Mouse (Mus musculus): ENCODE measurements at regions not wholly inside any gene's neighbourhood (a gene's known extent, or its start where the extent isn't known, plus 50 kb on each side); places are given as distances from the start of the nearest gene placed in this dataset.
A peak's percentile ranks its signal among the peaks of the same experiment; 100 is the strongest.

DNA sequence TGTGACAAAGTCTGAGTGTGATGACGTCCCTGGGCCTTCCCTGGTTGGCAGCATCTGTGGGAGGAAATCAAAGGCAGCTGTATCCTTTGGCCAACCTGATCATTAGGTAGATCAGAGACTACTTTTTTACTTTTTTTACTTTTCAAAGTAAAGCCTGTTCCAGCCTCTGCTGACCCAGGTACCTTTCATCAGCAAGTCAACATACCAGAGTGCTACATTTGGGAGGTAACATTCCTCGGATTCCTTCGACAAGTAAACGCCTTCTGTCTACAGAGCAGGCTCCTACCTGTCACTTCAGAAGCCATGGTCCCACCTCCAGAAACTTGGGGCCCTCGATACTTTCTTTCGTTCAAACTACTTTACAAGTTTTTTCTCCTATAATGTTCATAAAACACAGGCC lies 110.0 kb downstream of the Tmem17 start:
- H3K9ac ChIP-seq (replicated peaks), result no peak overlapping the region
- H3K36me3 ChIP-seq (replicated peaks; ENCODE audit: insufficient read depth, low read length), result no peaks in the 10 kb centered on the region
- no peaks in the 10 kb centered on the region for H3K27me3 ChIP-seq (ENCODE audit: insufficient read depth, low read length)
- no peak overlapping the region for H3K4me3 ChIP-seq (ENCODE audit: low read depth, low read length)
- H3K4me2 ChIP-seq (ENCODE audit: low read depth, low read length), result no peak overlapping the region
- WGBS (ENCODE audit: insufficient replicate concordance), result 55% methylated on average over 6 of the region's 6 CpGs
- no peak for DNase-seq
- H3K9me3 ChIP-seq (ENCODE audit: low read length), result no peaks in the 10 kb centered on the region
- no peak for ATAC-seq
- no peak for TF ChIP-seq EP300 (IDR thresholded peaks at IDR 0.05; ENCODE audit: low read depth)
- TF ChIP-seq CTCF (IDR thresholded peaks at IDR 0.05; ENCODE audit: low read depth), result no peak
- H3K27ac ChIP-seq (ENCODE audit: low read depth), result no peak overlapping the region
- H3K4me1 ChIP-seq (ENCODE audit: insufficient read depth), result 0 out of 2 replicates have a peak, but pooled peaks cover 4% of the 10 kb centered on the region

GRCm38 (mm10) chr11:22622496-22622997 lies 110.7 kb downstream of the Tmem17 start:
- WGBS (ENCODE audit: insufficient replicate concordance), result 42% methylated on average over 8 of the region's 8 CpGs
- Histone ChIP-seq H3K9ac (replicated peaks) (no peak overlapping the region), H3K4me3 (ENCODE audit: low read depth, low read length) (no peak overlapping the region), H3K4me2 (ENCODE audit: low read depth, low read length) (no peak overlapping the region), H3K27ac (ENCODE audit: low read depth) (no peak overlapping the region), H3K36me3 (replicated peaks; ENCODE audit: insufficient read depth, low read length) (no peaks in the 10 kb centered on the region), H3K9me3 (ENCODE audit: low read length) (no peaks in the 10 kb centered on the region), H3K27me3 (ENCODE audit: insufficient read depth, low read length) (no peaks in the 10 kb centered on the region), H3K4me1 (ENCODE audit: insufficient read depth) (no peaks in the 10 kb centered on the region)
- ATAC-seq (no peak), DNase-seq (no peak)
- TF ChIP-seq EP300 (IDR thresholded peaks at IDR 0.05; ENCODE audit: low read depth), result no peak
- TF ChIP-seq CTCF (IDR thresholded peaks at IDR 0.05; ENCODE audit: low read depth), result no peak

GRCm38 (mm10) chr11:22626407-22626806 lies 114.5 kb downstream of the Tmem17 start:
- no peak for ATAC-seq
- TF ChIP-seq EP300 (IDR thresholded peaks at IDR 0.05; ENCODE audit: low read depth), result no peak
- 80% methylated on average over 1 of the region's 1 CpGs for WGBS (ENCODE audit: insufficient replicate concordance)
- H3K4me3 ChIP-seq (ENCODE audit: low read depth, low read length), result no peak overlapping the region
- no peaks in the 10 kb centered on the region for H3K36me3 ChIP-seq (replicated peaks; ENCODE audit: insufficient read depth, low read length)
- no peaks in the 10 kb centered on the region for H3K27me3 ChIP-seq (ENCODE audit: insufficient read depth, low read length)
- no peaks in the 10 kb centered on the region for H3K9me3 ChIP-seq (ENCODE audit: low read length)
- H3K27ac ChIP-seq (ENCODE audit: low read depth), result no peak overlapping the region
- no peaks in the 10 kb centered on the region for H3K4me1 ChIP-seq (ENCODE audit: insufficient read depth)
- no peak overlapping the region for H3K4me2 ChIP-seq (ENCODE audit: low read depth, low read length)
- no peak for DNase-seq
- no peak overlapping the region for H3K9ac ChIP-seq (replicated peaks)

DNA sequence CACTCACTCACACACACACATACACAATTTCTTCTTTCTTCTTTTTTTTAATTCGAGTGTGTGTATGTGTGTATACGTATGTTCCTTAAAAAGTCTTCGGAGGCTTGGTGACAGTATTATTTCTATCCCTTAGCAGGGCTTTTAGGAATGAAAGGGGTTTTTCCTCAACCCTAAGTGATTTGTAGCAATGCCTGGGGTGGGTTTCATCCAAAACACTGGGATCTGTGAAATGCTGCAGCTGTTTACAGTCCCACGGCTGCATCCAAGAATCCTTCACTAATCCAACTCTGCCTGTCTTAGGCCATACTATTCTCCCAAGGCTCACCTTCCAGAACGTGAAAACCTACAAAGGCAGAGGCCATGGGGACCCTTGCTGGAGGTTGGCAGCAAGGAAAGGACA lies 116.6 kb downstream of the Tmem17 start:
- Histone ChIP-seq H3K4me3 (ENCODE audit: low read depth, low read length) (no peak overlapping the region), H3K27me3 (ENCODE audit: insufficient read depth, low read length) (no peaks in the 10 kb centered on the region), H3K27ac (ENCODE audit: low read depth) (0 out of 2 replicates have a peak overlapping the region, but pooled peaks have one; percentile 18), H3K9ac (replicated peaks) (no peak overlapping the region), H3K4me2 (ENCODE audit: low read depth, low read length) (no peak overlapping the region), H3K36me3 (replicated peaks; ENCODE audit: insufficient read depth, low read length) (no peaks in the 10 kb centered on the region), H3K9me3 (ENCODE audit: low read length) (no peaks in the 10 kb centered on the region), H3K4me1 (ENCODE audit: insufficient read depth) (peaks cover 7% of the 10 kb centered on the region)
- TF ChIP-seq EP300 (IDR thresholded peaks at IDR 0.05; ENCODE audit: low read depth), result no peak
- TF ChIP-seq CTCF (IDR thresholded peaks at IDR 0.05; ENCODE audit: low read depth), result no peak
- WGBS (ENCODE audit: insufficient replicate concordance), result 80% methylated on average over 5 of the region's 5 CpGs
- DNase-seq (no peak), ATAC-seq (no peak)

DNA sequence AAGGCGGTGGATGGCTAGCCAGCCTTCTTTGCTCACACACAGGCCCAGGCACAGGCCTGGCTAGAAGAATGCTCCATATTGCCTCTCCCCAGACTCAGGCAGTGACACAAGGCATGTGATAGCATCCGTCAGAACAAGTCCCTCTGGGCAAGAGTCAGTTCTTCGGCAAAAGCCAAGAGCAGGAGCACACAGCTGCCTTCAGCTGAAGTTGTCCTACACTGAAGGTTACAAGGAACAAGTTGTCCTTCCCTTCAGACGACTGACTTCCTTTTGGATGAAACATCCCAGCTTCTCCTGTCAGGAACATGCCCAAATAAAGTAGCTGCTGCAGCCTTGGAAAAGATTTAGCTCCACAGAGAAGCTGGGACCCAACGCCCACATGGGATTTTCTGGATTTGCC lies 117.1 kb downstream of the Tmem17 start:
- Histone ChIP-seq H3K27ac (ENCODE audit: low read depth) (0 out of 2 replicates have a peak overlapping the region, but pooled peaks have one; percentile 18), H3K9me3 (ENCODE audit: low read length) (no peaks in the 10 kb centered on the region), H3K4me1 (ENCODE audit: insufficient read depth) (peaks cover 7% of the 10 kb centered on the region), H3K4me3 (ENCODE audit: low read depth, low read length) (no peak overlapping the region), H3K4me2 (ENCODE audit: low read depth, low read length) (no peak overlapping the region), H3K36me3 (replicated peaks; ENCODE audit: insufficient read depth, low read length) (no peaks in the 10 kb centered on the region), H3K9ac (replicated peaks) (no peak overlapping the region), H3K27me3 (ENCODE audit: insufficient read depth, low read length) (no peaks in the 10 kb centered on the region)
- 79% methylated on average over 5 of the region's 5 CpGs for WGBS (ENCODE audit: insufficient replicate concordance)
- DNase-seq, result no peak
- ATAC-seq, result no peak
- TF ChIP-seq EP300 (IDR thresholded peaks at IDR 0.05; ENCODE audit: low read depth), result no peak
- no peak for TF ChIP-seq CTCF (IDR thresholded peaks at IDR 0.05; ENCODE audit: low read depth)

GRCm38 (mm10) chr11:22629581-22629980 lies 117.7 kb downstream of the Tmem17 start:
- peak overlapping the region; percentile 55; the same call in 1 of the 2 replicates for H3K27ac ChIP-seq (ENCODE audit: low read depth)

More at GRCm38 (mm10) chr11:22629581-22629980, 117.7 kb downstream of the Tmem17 start:
- no peak overlapping the region; the same call in 1 of the 2 replicates for H3K4me3 ChIP-seq (ENCODE audit: low read depth, low read length)
- DNase-seq, result no peak
- peak; percentile 46 for ATAC-seq
- H3K4me1 ChIP-seq (ENCODE audit: insufficient read depth), result peaks cover 7% of the 10 kb centered on the region
- peak overlapping the region; percentile 59 for H3K4me2 ChIP-seq (ENCODE audit: low read depth, low read length)
- 0 out of 2 replicates have a peak overlapping the region, but pooled peaks have one; percentile 41 for H3K9ac ChIP-seq (replicated peaks)
- 12% methylated on average over 13 of the region's 13 CpGs for WGBS (ENCODE audit: insufficient replicate concordance)
- no peaks in the 10 kb centered on the region for H3K9me3 ChIP-seq (ENCODE audit: low read length)
- TF ChIP-seq EP300 (IDR thresholded peaks at IDR 0.05; ENCODE audit: low read depth) (no peak), CTCF (IDR thresholded peaks at IDR 0.05; ENCODE audit: low read depth) (no peak)
- no peaks in the 10 kb centered on the region for H3K36me3 ChIP-seq (replicated peaks; ENCODE audit: insufficient read depth, low read length)
- no peaks in the 10 kb centered on the region for H3K27me3 ChIP-seq (ENCODE audit: insufficient read depth, low read length)
